Comparison of ENCODE assay signal across 20 mouse cellular contexts in genomic region chr7:38094353-38094752, GRCm38 (mm10). TPM values are rescaled to one million over a fixed set of nuclear protein-coding genes. Genes with fewer than 3 reads are reported as not detected.
DNase-seq lines count a peak whose midpoint lies in the region; ATAC-seq and TF ChIP-seq lines count a peak whose summit lies in the region.
"Had no signal": no experiment of that assay in that cellular context is flagged by ENCODE, and none has a peak within 500 bp of the region (broad histone marks: within the 10 kb centered on the region; RNA-seq: fewer than 3 reads in every experiment).

No protein-coding gene starts in this region.

- no peak overlapping the region for H3K4me3 ChIP-seq in lung, postnatal 0 days (ENCODE audit: low read depth, low read length)
- H3K4me3 ChIP-seq in midbrain, embryonic 14.5 days (replicated peaks; ENCODE audit: low read depth, low read length) = no peak overlapping the region
- H3K4me3 ChIP-seq: forebrain, embryonic 12.5 days; heart, embryonic 12.5 days; limb, embryonic 13.5 days; neural tube, embryonic 15.5 days had no signal

- H3K9ac ChIP-seq in lung, postnatal 0 days (replicated peaks; ENCODE audit: low read depth) = no peak overlapping the region
- H3K9ac ChIP-seq in midbrain, embryonic 14.5 days (replicated peaks; ENCODE audit: low read length) = no peak overlapping the region
- H3K9ac ChIP-seq: forebrain, embryonic 12.5 days; heart, embryonic 12.5 days; limb, embryonic 13.5 days; liver, embryonic 14.5 days; neural tube, embryonic 15.5 days had no signal

- DNase-seq in lung, postnatal 36 days = peak; percentile 33
- no peak for DNase-seq in lung, postnatal 0 days (ENCODE audit: low spot score)
- peak; percentile 76 for DNase-seq in T-cell, adult 2 months (ENCODE audit: low spot score)
- peak; percentile 76 for DNase-seq in naive thymus-derived CD4-positive, alpha-beta T cell, adult 2 months (ENCODE audit: low read depth)
- peak; percentile 51 for DNase-seq in thymus, postnatal 25 days
- DNase-seq in layer of hippocampus, postnatal 10 days (ENCODE audit: low spot score in 2 of 2) = no peak
- DNase-seq in midbrain, embryonic 14.5 days = no peak
- no peak for DNase-seq in heart, postnatal 25 days (ENCODE audit: low spot score)
- DNase-seq: cerebellum, postnatal 14 days; heart, postnatal 36 days; kidney, adult 8-10 months; kidney, postnatal 25 days; layer of hippocampus, adult 9-11 months; right cerebral cortex, postnatal 4 days had no signal

- no peaks in the 10 kb centered on the region for H3K27me3 ChIP-seq in lung, postnatal 0 days (replicated peaks; ENCODE audit: insufficient read depth, low read length)
- no peaks in the 10 kb centered on the region for H3K27me3 ChIP-seq in midbrain, embryonic 14.5 days (ENCODE audit: control insufficient read depth, insufficient read depth, low read length)
- H3K27me3 ChIP-seq: forebrain, embryonic 12.5 days; heart, embryonic 12.5 days; limb, embryonic 13.5 days; neural tube, embryonic 15.5 days had no signal

- 60% methylated on average over 6 of the region's 6 CpGs for WGBS in lung, postnatal 0 days
- 85% methylated on average over 6 of the region's 6 CpGs for WGBS in midbrain, embryonic 14.5 days

- H3K4me1 ChIP-seq in lung, postnatal 0 days (ENCODE audit: insufficient read depth, low read depth, low read length) = no peaks in the 10 kb centered on the region
- H3K4me1 ChIP-seq in midbrain, embryonic 14.5 days (ENCODE audit: control insufficient read depth, insufficient read depth, low read length) = no peaks in the 10 kb centered on the region
- H3K4me1 ChIP-seq: forebrain, embryonic 12.5 days; heart, embryonic 12.5 days; neural tube, embryonic 15.5 days had no signal

- H3K36me3 ChIP-seq in lung, postnatal 0 days (ENCODE audit: insufficient read depth, low read length) = 0 out of 2 replicates have a peak, but pooled peaks cover 2% of the 10 kb centered on the region
- H3K36me3 ChIP-seq in midbrain, embryonic 14.5 days (ENCODE audit: control insufficient read depth, insufficient read depth, low read length) = peaks cover 19% of the 10 kb centered on the region

- intact Hi-C loops in heart, postnatal 25 days (cut with DNase I) = no loop called here

- no peaks in the 10 kb centered on the region for H3K9me3 ChIP-seq in lung, postnatal 0 days (ENCODE audit: low read length)
- no peaks in the 10 kb centered on the region for H3K9me3 ChIP-seq in midbrain, embryonic 14.5 days (ENCODE audit: control insufficient read depth, low read length)
- H3K9me3 ChIP-seq: forebrain, embryonic 12.5 days; heart, embryonic 12.5 days; limb, embryonic 13.5 days; neural tube, embryonic 15.5 days had no signal

- no peak for TF ChIP-seq EP300 in lung, postnatal 0 days (IDR thresholded peaks at IDR 0.05)

- no peak overlapping the region for H3K27ac ChIP-seq in lung, postnatal 0 days (ENCODE audit: low read length)
- no peak overlapping the region for H3K27ac ChIP-seq in midbrain, embryonic 14.5 days (replicated peaks; ENCODE audit: low read depth, low read length)
- H3K27ac ChIP-seq: forebrain, embryonic 12.5 days; limb, embryonic 13.5 days; liver, embryonic 14.5 days; neural tube, embryonic 15.5 days had no signal

- no peak for ATAC-seq in lung, postnatal 0 days
- no peak for ATAC-seq in midbrain, embryonic 14.5 days (ENCODE audit: low FRiP score, low TSS enrichment)
- ATAC-seq: hindbrain, embryonic 16.5 days had no signal

- TF ChIP-seq CTCF in lung, postnatal 0 days (IDR thresholded peaks at IDR 0.05) = no peak

- H3K4me2 ChIP-seq in lung, postnatal 0 days (replicated peaks; ENCODE audit: low read depth, low read length) = no peak overlapping the region
- no peak overlapping the region for H3K4me2 ChIP-seq in midbrain, embryonic 14.5 days (ENCODE audit: low read length)
- H3K4me2 ChIP-seq: forebrain, embryonic 12.5 days; heart, embryonic 12.5 days; limb, embryonic 13.5 days; neural tube, embryonic 15.5 days had no signal

RNA-seq across cellular contexts. Expression of gene Ccne1, which starts 13.0 kb away (rescaled TPM):
- 2.9 and 3.6 TPM in 2 replicates for polyA plus RNA-seq in lung, postnatal 0 days (2015; fragmentation: Nextera tagmentation; extraction: Ambion mirVana)
- total RNA-seq in layer of hippocampus, postnatal 10 days (2021) = 10 to 100 TPM in 1 of 2 experiments, 1 to 10 TPM in 1; 9.4 to 11.4 TPM
- 11.9 and 14.1 TPM in 2 replicates for polyA plus RNA-seq in midbrain, embryonic 14.5 days (2014; fragmentation: Nextera tagmentation; extraction: Ambion mirVana)
- total RNA-seq in heart, postnatal 25 days (2021) = 1 to 10 TPM; 1.2 to 1.3 TPM

Comparison
In these comparisons a context has a peak if more than half of its experiments do, and no peak if none do; other contexts are left out.
1. DNase-seq: peak in lung, postnatal 36 days (single experiment), T-cell, adult 2 months (single experiment), naive thymus-derived CD4-positive, alpha-beta T cell, adult 2 months (single experiment) and thymus, postnatal 25 days (single experiment); none in lung, postnatal 0 days (single experiment), layer of hippocampus, postnatal 10 days (0 of 2), midbrain, embryonic 14.5 days (single experiment) and heart, postnatal 25 days (single experiment).
2. RNA of gene Ccne1, which starts 13.0 kb away (total RNA-seq): 9.4 to 11.4 TPM in layer of hippocampus, postnatal 10 days; 1.2 to 1.3 TPM in heart, postnatal 25 days; every median in the first group is over 4 times any median in the second.